Mouse (Mus musculus): ENCODE data around the gene 1700102P08Rik. TPM values are rescaled to one million over a fixed set of nuclear protein-coding genes. Genes with fewer than 3 reads are reported as not detected.

1700102P08Rik gene
- 2.2 TPM for polyA plus RNA-seq (2017; shearing (Covaris generic))

GRCm38 (mm10) chr9:108392676-108393075 lies at the start of gene 1700102P08Rik:
TSS of gene 1700102P08Rik (plus strand) at chr9:108392805.

GRCm38 (mm10) chr9:108347540-108348289 lies 44.9 kb upstream of the 1700102P08Rik start, which contains the start of gene Usp4:
TSS of gene Usp4 (plus strand) at chr9:108347853.

GRCm38 (mm10) chr9:108428384-108428783 lies 35.8 kb downstream of the 1700102P08Rik start, which contains the start of gene Ccdc36:
TSS of gene Ccdc36 (minus strand) at chr9:108428484.

GRCm38 (mm10) chr9:108436182-108436581 lies 43.6 kb downstream of the 1700102P08Rik start, which contains the start of gene BC048562:
TSS of gene BC048562 (plus strand) at chr9:108436482.

Other genes with a start within 250 kb of the 1700102P08Rik start
- 0.56 TPM for gene Bsn, start 202.4 kb upstream of the 1700102P08Rik start, polyA plus RNA-seq (2017; shearing (Covaris generic))
- gene Dag1, start 128.8 kb upstream of the 1700102P08Rik start, polyA plus RNA-seq (2017; shearing (Covaris generic)): 21.4 TPM
- gene Nicn1, start 102.4 kb upstream of the 1700102P08Rik start, polyA plus RNA-seq (2017; shearing (Covaris generic)): 2.1 TPM
- 0.48 TPM for gene Amt, start 96.0 kb upstream of the 1700102P08Rik start, polyA plus RNA-seq (2017; shearing (Covaris generic))
- 433 TPM for gene Rhoa, start 86.7 kb upstream of the 1700102P08Rik start, polyA plus RNA-seq (2017; shearing (Covaris generic))
- gene Tcta, start 86.6 kb upstream of the 1700102P08Rik start, polyA plus RNA-seq (2017; shearing (Covaris generic)): 24.7 TPM
- gene Gpx1, start 53.9 kb upstream of the 1700102P08Rik start, polyA plus RNA-seq (2017; shearing (Covaris generic)): 563 TPM
- 145 TPM for gene Usp4, start 45.0 kb upstream of the 1700102P08Rik start, polyA plus RNA-seq (2017; shearing (Covaris generic))
- gene Ccdc36, start 35.7 kb downstream of the 1700102P08Rik start, polyA plus RNA-seq (2017; shearing (Covaris generic)): 0.08 TPM
- not detected for gene BC048562, start 43.7 kb downstream of the 1700102P08Rik start, polyA plus RNA-seq (2017; shearing (Covaris generic))
- gene Ccdc71, start 67.7 kb downstream of the 1700102P08Rik start, polyA plus RNA-seq (2017; shearing (Covaris generic)): 45.2 TPM
- 10.2 TPM for gene Klhdc8b, start 68.8 kb downstream of the 1700102P08Rik start, polyA plus RNA-seq (2017; shearing (Covaris generic))
- gene Lamb2, start 86.9 kb downstream of the 1700102P08Rik start, polyA plus RNA-seq (2017; shearing (Covaris generic)): 0.48 TPM
- gene Usp19, start 97.8 kb downstream of the 1700102P08Rik start, polyA plus RNA-seq (2017; shearing (Covaris generic)): 133 TPM
- gene Qars, start 114.9 kb downstream of the 1700102P08Rik start, polyA plus RNA-seq (2017; shearing (Covaris generic)): 92.7 TPM
- gene Qrich1, start 124.0 kb downstream of the 1700102P08Rik start, polyA plus RNA-seq (2017; shearing (Covaris generic)): 159 TPM
- gene Impdh2, start 167.5 kb downstream of the 1700102P08Rik start, polyA plus RNA-seq (2017; shearing (Covaris generic)): 85.3 TPM
- 69.2 TPM for gene Ndufaf3, start 174.6 kb downstream of the 1700102P08Rik start, polyA plus RNA-seq (2017; shearing (Covaris generic))
- 122 TPM for gene Dalrd3, start 177.1 kb downstream of the 1700102P08Rik start, polyA plus RNA-seq (2017; shearing (Covaris generic))
- 84.4 TPM for gene Wdr6, start 185.9 kb downstream of the 1700102P08Rik start, polyA plus RNA-seq (2017; shearing (Covaris generic))
- gene P4htm, start 204.9 kb downstream of the 1700102P08Rik start, polyA plus RNA-seq (2017; shearing (Covaris generic)): 16.1 TPM